Comparison of ENCODE assay signal across 16 mouse cellular contexts in the genomic region with DNA sequence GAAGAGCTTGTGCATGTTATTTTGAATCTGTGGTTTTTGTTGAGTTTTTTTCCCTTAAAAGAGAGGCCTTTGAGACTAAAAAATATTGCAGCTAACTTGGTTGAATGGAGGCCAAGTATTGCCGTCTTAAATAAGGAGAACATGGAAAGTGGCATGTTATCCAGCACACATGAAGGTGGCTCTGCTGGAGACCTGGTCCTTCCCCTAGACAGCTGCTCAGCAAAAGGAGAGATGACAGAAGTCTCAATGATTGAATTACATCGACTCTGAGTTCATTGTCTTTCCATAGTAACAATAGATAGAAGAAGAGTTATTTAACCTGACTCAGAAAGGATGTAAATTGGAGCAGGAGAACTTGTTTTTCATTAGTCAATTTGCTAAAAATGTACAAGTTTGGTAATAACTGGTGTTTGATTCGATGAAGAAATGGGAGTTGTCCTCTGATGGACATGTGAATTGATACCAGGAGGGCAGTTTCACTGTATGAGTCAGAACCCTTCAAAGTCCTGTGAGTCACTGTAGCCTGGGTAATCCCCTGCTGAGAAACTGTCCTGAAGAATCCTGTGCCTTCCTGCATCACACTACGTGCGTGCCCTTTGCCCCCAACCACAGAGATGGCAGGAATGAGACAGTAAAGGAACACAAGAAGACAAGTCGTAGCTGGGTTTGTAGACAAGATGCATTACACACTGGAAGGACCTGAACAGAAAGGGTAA.
DNase-seq lines count a peak whose midpoint lies in the region; ATAC-seq and TF ChIP-seq lines count a peak whose summit lies in the region.
"Had no signal": no experiment of that assay in that cellular context is flagged by ENCODE, and none has a peak within 500 bp of the region (broad histone marks: within the 10 kb centered on the region; RNA-seq: fewer than 3 reads in every experiment).

No protein-coding gene starts in this region.

- no peak for TF ChIP-seq RAD21 in CH12.LX (IDR thresholded peaks at IDR 0.05; ENCODE audit: low read depth, low read length)

- TF ChIP-seq CTCF in CH12.LX (conservative IDR thresholded peaks at IDR 0.05 in 1 of 2, IDR thresholded peaks at IDR 0.05 in 1 of 2; ENCODE audit: low read depth in 2 of 2, low read length in 2 of 2), result no peak
- no peak for TF ChIP-seq CTCF in stomach, postnatal 0 days (IDR thresholded peaks at IDR 0.05; ENCODE audit: low read depth)

- H3K36me3 ChIP-seq in CH12.LX (replicated peaks in 1 of 2; ENCODE audit: control insufficient read depth in 1 of 2, insufficient read depth in 1 of 2, low read length in 1 of 2), result peaks cover 0 to 21% of the 10 kb centered on the region in 2 experiments
- H3K36me3 ChIP-seq in stomach, postnatal 0 days (ENCODE audit: control insufficient read depth, insufficient read depth, low read length), result no peaks in the 10 kb centered on the region
- no peaks in the 10 kb centered on the region for H3K36me3 ChIP-seq in midbrain, embryonic 16.5 days (ENCODE audit: control insufficient read depth, insufficient read depth, low read length)
- no peaks in the 10 kb centered on the region for H3K36me3 ChIP-seq in forebrain, embryonic 10.5 days (replicated peaks)
- H3K36me3 ChIP-seq: forebrain, embryonic 15.5 days; kidney, embryonic 15.5 days; lung, embryonic 15.5 days; neural tube, embryonic 12.5 days had no signal

- no peak for TF ChIP-seq POLR2A in CH12.LX (IDR thresholded peaks at IDR 0.05; ENCODE audit: low read depth, low read length)

- dilution Hi-C loops in CH12.LX (cut with MboI; ENCODE audit: extremely low pct_ligation_motif_present, extremely low pct_unique_long_range_greater_than_20kb, low sequenced_read_pairs), result no loop called here

- H3K27ac ChIP-seq in CH12.LX (ENCODE audit: insufficient read depth, low read depth), result no peak overlapping the region
- H3K27ac ChIP-seq in stomach, postnatal 0 days (replicated peaks), result 0 out of 2 replicates have a peak overlapping the region, but pooled peaks have one; percentile 26
- H3K27ac ChIP-seq in midbrain, embryonic 16.5 days (ENCODE audit: low read length), result no peak overlapping the region
- no peak overlapping the region for H3K27ac ChIP-seq in forebrain, embryonic 10.5 days
- H3K27ac ChIP-seq: forebrain, embryonic 15.5 days; kidney, embryonic 15.5 days; neural tube, embryonic 12.5 days had no signal

- DNase-seq in kidney, adult 9 months, result peak; percentile 68
- DNase-seq in kidney, adult 11 months, result no peak
- peak; percentile 77 for DNase-seq in CH12.LX (ENCODE audit: extremely low read depth)
- DNase-seq in fibroblast of lung, adult 2 months (ENCODE audit: low read depth), result peak; percentile 67
- no peak for DNase-seq in stomach, postnatal 0 days (ENCODE audit: low spot score)
- no peak for DNase-seq in forebrain, embryonic 10.5 days (ENCODE audit: extremely low spot score, low spot score)
- DNase-seq: cerebellum, adult 9-10 months; heart, adult 18-20 months; thymus, postnatal 25 days had no signal

- H3K9ac ChIP-seq in CH12.LX (ENCODE audit: insufficient read depth, low read depth), result no peak overlapping the region
- no peak overlapping the region for H3K9ac ChIP-seq in stomach, postnatal 0 days (ENCODE audit: low read length)
- no peak overlapping the region for H3K9ac ChIP-seq in midbrain, embryonic 16.5 days (ENCODE audit: low read depth, low read length)
- H3K9ac ChIP-seq: forebrain, embryonic 15.5 days; kidney, embryonic 15.5 days; lung, embryonic 15.5 days; neural tube, embryonic 12.5 days had no signal

- in situ Hi-C loops in CH12.LX (cut with MboI; ENCODE audit: low pct_ligation_motif_present, low pct_unique_long_range_greater_than_20kb, low sequenced_read_pairs), result no loop called here

- peak; percentile 73 for ATAC-seq in stomach, postnatal 0 days (ENCODE audit: low FRiP score, low TSS enrichment)
- no peak for ATAC-seq in midbrain, embryonic 16.5 days
- ATAC-seq: forebrain, embryonic 15.5 days had no signal

- H3K9me3 ChIP-seq in CH12.LX (replicated peaks; ENCODE audit: low read length), result no peaks in the 10 kb centered on the region
- H3K9me3 ChIP-seq in stomach, postnatal 0 days (ENCODE audit: control insufficient read depth, low read length), result no peaks in the 10 kb centered on the region
- H3K9me3 ChIP-seq in midbrain, embryonic 16.5 days (replicated peaks; ENCODE audit: control insufficient read depth, low read length, poor library complexity, severe bottlenecking), result no peaks in the 10 kb centered on the region
- H3K9me3 ChIP-seq in forebrain, embryonic 10.5 days, result no peaks in the 10 kb centered on the region
- H3K9me3 ChIP-seq: forebrain, embryonic 15.5 days; G1E; kidney, embryonic 15.5 days; lung, embryonic 15.5 days; neural tube, embryonic 12.5 days had no signal

- H3K4me1 ChIP-seq in CH12.LX (ENCODE audit: control insufficient read depth in 1 of 2, insufficient read depth in 2 of 2), result peaks cover 10 to 32% of the 10 kb centered on the region in 2 experiments
- H3K4me1 ChIP-seq in stomach, postnatal 0 days (replicated peaks; ENCODE audit: control insufficient read depth, insufficient read depth), result 0 out of 2 replicates have a peak, but pooled peaks cover 10% of the 10 kb centered on the region
- peaks cover 6% of the 10 kb centered on the region for H3K4me1 ChIP-seq in midbrain, embryonic 16.5 days (ENCODE audit: control insufficient read depth, insufficient read depth, low read length)
- H3K4me1 ChIP-seq in forebrain, embryonic 10.5 days, result peaks cover 25% of the 10 kb centered on the region

- peak overlapping the region; percentile 77 for H3K4me2 ChIP-seq in CH12.LX (ENCODE audit: insufficient read depth, low read depth, poor library complexity, severe bottlenecking)
- H3K4me2 ChIP-seq in stomach, postnatal 0 days (replicated peaks; ENCODE audit: low read depth), result no peak overlapping the region
- no peak overlapping the region for H3K4me2 ChIP-seq in midbrain, embryonic 16.5 days (ENCODE audit: low read length)
- H3K4me2 ChIP-seq: forebrain, embryonic 15.5 days; kidney, embryonic 15.5 days; lung, embryonic 15.5 days; midbrain, embryonic 11.5 days; neural tube, embryonic 12.5 days had no signal

- no peaks in the 10 kb centered on the region; the same call in 1 of the 2 replicates for H3K79me2 ChIP-seq in CH12.LX (replicated peaks; ENCODE audit: control insufficient read depth, extremely low read depth, insufficient read depth, poor library complexity, severe bottlenecking)

- H3K27me3 ChIP-seq in CH12.LX (replicated peaks), result no peaks in the 10 kb centered on the region
- no peaks in the 10 kb centered on the region for H3K27me3 ChIP-seq in stomach, postnatal 0 days (ENCODE audit: control insufficient read depth, insufficient read depth, low read length)
- H3K27me3 ChIP-seq in midbrain, embryonic 16.5 days (ENCODE audit: control insufficient read depth, insufficient read depth, low read depth, low read length), result no peaks in the 10 kb centered on the region
- H3K27me3 ChIP-seq in forebrain, embryonic 10.5 days (ENCODE audit: poor library complexity, severe bottlenecking), result no peaks in the 10 kb centered on the region
- H3K27me3 ChIP-seq: forebrain, embryonic 15.5 days; kidney, embryonic 15.5 days; lung, embryonic 15.5 days; neural tube, embryonic 12.5 days had no signal

- peak; percentile 89 for TF ChIP-seq EP300 in CH12.LX (IDR thresholded peaks at IDR 0.05; ENCODE audit: low read length)
- TF ChIP-seq EP300 in stomach, postnatal 0 days (optimal IDR thresholded peaks at IDR 0.05), result no peak

- WGBS in stomach, postnatal 0 days, result 70% methylated on average over 6 of the region's 6 CpGs
- 76% methylated on average over 6 of the region's 6 CpGs for WGBS in midbrain, embryonic 16.5 days
- WGBS in forebrain, embryonic 10.5 days, result 86% methylated on average over 6 of the region's 6 CpGs

- no peak overlapping the region for H3K4me3 ChIP-seq in CH12.LX (replicated peaks in 1 of 3; ENCODE audit: low read depth in 2 of 3, low read length in 2 of 3, poor library complexity in 1 of 3)
- H3K4me3 ChIP-seq in stomach, postnatal 0 days (ENCODE audit: low read depth, low read length), result no peak overlapping the region
- no peak overlapping the region for H3K4me3 ChIP-seq in midbrain, embryonic 16.5 days (ENCODE audit: low read depth, low read length)
- no peak overlapping the region for H3K4me3 ChIP-seq in forebrain, embryonic 10.5 days
- H3K4me3 ChIP-seq: forebrain, embryonic 15.5 days; kidney, embryonic 15.5 days; lung, embryonic 15.5 days; neural tube, embryonic 12.5 days had no signal

TF ChIP-seq in CH12.LX, 34 proteins besides CTCF, POLR2A, EP300 and RAD21 (continues in another document):
- peak; percentile 96 for TF ChIP-seq IRF4 (IDR thresholded peaks at IDR 0.05; ENCODE audit: low read depth, low read length)
- TF ChIP-seq TCF12 (IDR thresholded peaks at IDR 0.05; ENCODE audit: low read depth, low read length), result no peak
- TF ChIP-seq SIN3A (IDR thresholded peaks at IDR 0.05; ENCODE audit: low read length), result no peak
- TF ChIP-seq ETS1 (conservative IDR thresholded peaks at IDR 0.05; ENCODE audit: low read depth, low read length), result peak; percentile 87
- TF ChIP-seq CHD2 (IDR thresholded peaks at IDR 0.05; ENCODE audit: low read length), result peak; percentile 43; the same call in 1 of the 2 replicates
- no peak for TF ChIP-seq ELF1 (IDR thresholded peaks at IDR 0.05; ENCODE audit: low read depth, low read length)
- TF ChIP-seq KAT2A (IDR thresholded peaks at IDR 0.05; ENCODE audit: insufficient replicate concordance, low read length), result no peak
- no peak for TF ChIP-seq GABPA (IDR thresholded peaks at IDR 0.05; ENCODE audit: insufficient replicate concordance, low read depth, low read length)
- no peak for TF ChIP-seq ZKSCAN1 (IDR thresholded peaks at IDR 0.05; ENCODE audit: borderline replicate concordance, low read depth, low read length)
- TF ChIP-seq ZC3H11A (IDR thresholded peaks at IDR 0.05; ENCODE audit: low read depth, low read length), result no peak
- no peak for TF ChIP-seq MYC (IDR thresholded peaks at IDR 0.05; ENCODE audit: low read depth, low read length)
- peak; percentile 92 for TF ChIP-seq JUND (conservative IDR thresholded peaks at IDR 0.05; ENCODE audit: low read depth, low read length)
- TF ChIP-seq ZNF384 (IDR thresholded peaks at IDR 0.05; ENCODE audit: low read depth, low read length), result no peak
- no peak for TF ChIP-seq HCFC1 (IDR thresholded peaks at IDR 0.05; ENCODE audit: low read depth, low read length)
- no peak for TF ChIP-seq MAZ (IDR thresholded peaks at IDR 0.05; ENCODE audit: low read depth, low read length)
- peak; percentile 91 for TF ChIP-seq MEF2A (IDR thresholded peaks at IDR 0.05; ENCODE audit: borderline replicate concordance, low read depth, low read length)
- TF ChIP-seq RCOR1 (conservative IDR thresholded peaks at IDR 0.05; ENCODE audit: low read depth, low read length), result no peak
- TF ChIP-seq TBP (conservative IDR thresholded peaks at IDR 0.05; ENCODE audit: low read depth, low read length), result no peak
- TF ChIP-seq NELFE (IDR thresholded peaks at IDR 0.05; ENCODE audit: low read depth, low read length), result no peak
- peak; percentile 94 for TF ChIP-seq JUN (IDR thresholded peaks at IDR 0.05; ENCODE audit: insufficient read depth, low read depth, low read length)
- TF ChIP-seq BHLHE40 (IDR thresholded peaks at IDR 0.05; ENCODE audit: low read depth, low read length), result peak; percentile 84

Comparison
In these comparisons a context has a peak if more than half of its experiments do, and no peak if none do; other contexts are left out.
1. DNase-seq: peak in kidney, adult 9 months (single experiment), CH12.LX (single experiment) and fibroblast of lung, adult 2 months (single experiment); none in kidney, adult 11 months (single experiment), stomach, postnatal 0 days (single experiment) and forebrain, embryonic 10.5 days (single experiment).